Mouse (Mus musculus) liver, embryonic 11.5 days (tissue): ENCODE measurements around the gene Cyp8b1. TPM values are rescaled to one million over a fixed set of nuclear protein-coding genes. Genes with fewer than 3 reads are reported as not detected.
A peak's percentile ranks its signal among the peaks of the same experiment; 100 is the strongest.

Experiments
- ATAC-seq: fragments of 200-750 bp; cut with Nextera tagmentation; replicated peaks from 2 replicates; pipeline ENCODE4 v1.8.0; 2017; ENCODE audit warnings: moderate number of reproducible peaks, mild to moderate bottlenecking, moderate TSS enrichment, moderate library complexity; ENCODE audit not compliant: low FRiP score
- DNase-seq: peaks from one replicate; pipeline ENCODE4 v3.0.0-alpha.2; 2017; ENCODE audit warnings: low spot score
- H3K27ac ChIP-seq: fragments of 300-500 bp; sonication (generic); 2 replicates; pipeline ENCODE4 v1.5.1; 2014; ENCODE audit warnings: mild to moderate bottlenecking, low read depth, low read length, control low read depth
- H3K27me3 ChIP-seq: fragments of 300-500 bp; sonication (generic); replicated peaks from 2 replicates; pipeline ENCODE4 v1.6.1; 2014; ENCODE audit warnings: low read length, mixed read lengths; ENCODE audit not compliant: control insufficient read depth, insufficient read depth
- H3K36me3 ChIP-seq: fragments of 300-500 bp; sonication (generic); 2 replicates; pipeline ENCODE4 v1.6.1; 2014; ENCODE audit warnings: mild to moderate bottlenecking, low read length, moderate library complexity, mixed read lengths; ENCODE audit not compliant: control insufficient read depth, insufficient read depth
- H3K4me1 ChIP-seq: fragments of 300-500 bp; sonication (generic); replicated peaks from 2 replicates; pipeline ENCODE4 v1.6.1; 2014; ENCODE audit warnings: low read length, mixed read lengths; ENCODE audit not compliant: control insufficient read depth, insufficient read depth
- H3K4me2 ChIP-seq: fragments of 300-500 bp; sonication (generic); 2 replicates; pipeline ENCODE4 v1.6.1; 2014; ENCODE audit warnings: mild to moderate bottlenecking, control low read depth, moderate library complexity
- H3K4me3 ChIP-seq: fragments of 300-500 bp; sonication (generic); 2 replicates; pipeline ENCODE4 v1.5.1; 2014; ENCODE audit warnings: low read depth, low read length, control low read depth
- H3K9ac ChIP-seq: fragments of 300-500 bp; sonication (generic); 2 replicates; pipeline ENCODE4 v1.6.1; 2014; ENCODE audit warnings: low read depth, low read length, control low read depth
- H3K9me3 ChIP-seq: fragments of 300-500 bp; sonication (generic); 2 replicates; pipeline ENCODE4 v1.6.1; 2016; ENCODE audit warnings: low read length, inconsistent platforms, mixed read lengths; ENCODE audit not compliant: control insufficient read depth
- WGBS: fragments of 180-500 bp; shearing (Covaris S2); extraction: QIAGEN DNeasy Blood & Tissue Kit; methylation state at CpG from one replicate; pipeline ENCODE4 v1.1.7; 2014; 5-methylcytosine and 5-hydroxymethylcytosine counted together
- polyA plus RNA-seq: library from polyadenylated mRNA; unstranded; fragments of >200 nt; fragmentation: Nextera tagmentation; extraction: Ambion mirVana; gene quantifications from 2 replicates; pipeline ENCODE4 v1.2.1, GENCODE M21; 2014

The Cyp8b1 gene
- polyA plus RNA-seq: not detected in 2 replicates

DNA sequence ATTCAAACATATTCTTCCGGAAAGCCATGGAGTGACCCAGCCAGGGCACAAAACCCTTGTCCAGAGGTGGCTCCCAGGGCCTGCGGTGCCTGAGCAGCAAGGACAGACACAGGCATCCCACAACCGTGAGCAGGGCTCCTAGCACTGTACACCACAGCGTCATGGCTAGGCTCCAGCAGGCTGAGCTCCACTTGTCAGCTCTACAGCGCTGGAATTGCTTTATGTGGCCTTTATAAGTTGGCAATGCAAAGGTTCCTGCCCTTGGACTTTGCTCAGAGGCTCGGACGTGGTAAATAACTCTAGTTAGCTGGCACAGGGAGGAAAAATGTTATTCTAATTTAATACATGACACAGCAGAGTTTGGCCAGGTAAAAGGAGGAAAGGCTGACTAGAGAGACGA is at the start of gene Cyp8b1:
Gene Cyp8b1, minus strand, starts transcription at position 204 of the 400 bp plus-strand sequence.
- ATAC-seq (no peak), DNase-seq (no peak)
- Histone ChIP-seq H3K4me1 (no peaks in the 10 kb centered on the region), H3K27ac (no peak within 1 kb of the TSS), H3K27me3 (no peaks in the 10 kb centered on the region), H3K9me3 (no peaks in the 10 kb centered on the region), H3K9ac (no peak within 1 kb of the TSS), H3K4me2 (no peak within 1 kb of the TSS), H3K36me3 (no peaks in the 10 kb centered on the region), H3K4me3 (no peak within 1 kb of the TSS)
- WGBS: 80% methylated on average over 8 of the region's 8 CpGs

- Histone ChIP-seq H3K4me2 (no peak overlapping the region), H3K4me1 (no peaks in the 10 kb centered on the region), H3K27me3 (no peaks in the 10 kb centered on the region), H3K36me3 (no peaks in the 10 kb centered on the region), H3K27ac (no peak overlapping the region), H3K4me3 (no peak overlapping the region), H3K9me3 (no peaks in the 10 kb centered on the region), H3K9ac (no peak overlapping the region)
- DNase-seq: no peak
- ATAC-seq: no peak
- 82% methylated on average over 7 of the region's 7 CpGs for WGBS
These were observed 48.8 kb upstream of the Cyp8b1 start for GRCm38 (mm10) chr9:121964941-121965340.

GRCm38 (mm10) chr9:121959966-121960635 is 44.0 kb upstream of the Cyp8b1 start:
- H3K36me3 ChIP-seq: no peaks in the 10 kb centered on the region
- H3K9me3 ChIP-seq: no peaks in the 10 kb centered on the region
- H3K9ac ChIP-seq: no peak overlapping the region
- H3K27me3 ChIP-seq: no peaks in the 10 kb centered on the region
- DNase-seq (no peak), ATAC-seq (no peak)
- WGBS: 58% methylated on average over 7 of the region's 7 CpGs
- H3K4me2 ChIP-seq: no peak overlapping the region
- no peak overlapping the region for H3K4me3 ChIP-seq
- no peak overlapping the region for H3K27ac ChIP-seq
- H3K4me1 ChIP-seq: no peaks in the 10 kb centered on the region

GRCm38 (mm10) chr9:121952596-121952995 is 36.5 kb upstream of the Cyp8b1 start:
- H3K4me1 ChIP-seq: peaks cover 4% of the 10 kb centered on the region; the same call in 1 of the 2 replicates
- no peak overlapping the region for H3K9ac ChIP-seq
- no peak for DNase-seq
- no peaks in the 10 kb centered on the region for H3K9me3 ChIP-seq
- H3K27ac ChIP-seq: no peak overlapping the region
- 80% methylated on average over 6 of the region's 6 CpGs for WGBS
- H3K4me3 ChIP-seq: no peak overlapping the region
- ATAC-seq: no peak
- no peaks in the 10 kb centered on the region for H3K36me3 ChIP-seq
- H3K4me2 ChIP-seq: no peak overlapping the region
- no peaks in the 10 kb centered on the region for H3K27me3 ChIP-seq

DNA sequence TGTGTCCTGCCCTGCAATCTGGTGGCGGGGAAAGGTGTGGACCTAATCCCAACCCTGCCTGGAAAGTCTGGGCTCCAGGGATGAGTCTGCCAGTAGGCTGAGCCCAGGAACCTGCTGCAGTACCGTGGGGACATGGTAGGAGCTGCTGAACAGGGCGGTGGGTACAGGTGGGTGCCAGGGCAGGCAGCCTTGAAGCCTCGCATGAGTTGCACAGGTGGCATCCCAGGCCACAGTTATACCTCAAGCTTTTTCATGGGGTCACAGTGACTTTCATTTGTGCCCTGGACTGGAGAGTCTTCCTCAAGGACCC is 35.0 kb upstream of the Cyp8b1 start:
- Histone ChIP-seq H3K4me1 (peaks cover 4% of the 10 kb centered on the region; the same call in 1 of the 2 replicates), H3K9ac (no peak overlapping the region), H3K4me3 (no peak overlapping the region), H3K9me3 (no peaks in the 10 kb centered on the region), H3K4me2 (peak overlapping the region; percentile 40), H3K27ac (no peak overlapping the region), H3K27me3 (0 out of 2 replicates have a peak, but pooled peaks cover 3% of the 10 kb centered on the region), H3K36me3 (no peaks in the 10 kb centered on the region)
- no peak for DNase-seq
- 0 out of 2 replicates have a peak, but pooled peaks have one; percentile 15 for ATAC-seq
- 48% methylated on average over 4 of the region's 4 CpGs for WGBS

DNA sequence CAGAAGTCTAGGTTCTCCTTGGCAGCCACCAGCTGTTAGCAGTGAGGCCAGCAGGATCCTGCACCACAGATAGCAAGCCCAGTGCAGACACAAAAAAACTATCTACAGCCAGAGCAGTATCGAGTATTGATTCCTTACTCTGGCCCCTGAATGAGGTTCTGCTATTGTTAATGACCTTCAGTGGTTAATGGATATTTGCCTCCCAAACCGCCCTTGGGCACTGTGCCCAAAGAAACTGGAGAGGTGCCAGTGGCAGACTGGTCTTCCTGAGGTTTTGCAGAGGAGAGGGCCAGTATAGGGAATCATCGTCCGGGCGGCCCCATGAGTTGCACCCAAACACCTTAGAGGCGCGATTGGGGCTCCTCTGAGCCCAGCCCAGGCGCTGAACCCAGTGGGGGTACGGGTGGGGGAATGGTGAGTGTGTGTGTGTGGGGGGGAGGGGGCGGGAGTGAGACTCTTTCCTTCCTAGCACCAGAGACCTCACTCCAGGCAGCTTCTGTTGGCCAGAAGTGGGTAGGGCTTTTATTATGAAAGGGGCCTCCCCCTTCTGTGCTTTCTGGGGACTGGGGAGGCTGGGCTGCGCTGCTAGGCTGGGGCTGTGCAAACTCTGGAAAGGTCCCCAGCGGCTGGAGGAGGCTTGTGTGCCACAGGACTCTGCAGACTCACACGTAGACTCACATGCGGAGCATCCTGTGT is 34.5 kb upstream of the Cyp8b1 start, which contains the start of gene Fam198a:
Gene Fam198a, plus strand, starts transcription at position 571 of the 696 bp plus-strand sequence.
- H3K27me3 ChIP-seq: 0 out of 2 replicates have a peak, but pooled peaks cover 3% of the 10 kb centered on the region
- no peak within 1 kb of the TSS for H3K9ac ChIP-seq
- H3K4me3 ChIP-seq: no peak within 1 kb of the TSS
- no peaks in the 10 kb centered on the region for H3K9me3 ChIP-seq
- H3K27ac ChIP-seq: no peak within 1 kb of the TSS
- no peaks in the 10 kb centered on the region for H3K36me3 ChIP-seq
- DNase-seq: no peak
- H3K4me2 ChIP-seq: peak within 1 kb of the TSS; percentile 40
- peaks cover 4% of the 10 kb centered on the region; the same call in 1 of the 2 replicates for H3K4me1 ChIP-seq
- ATAC-seq: peak; percentile 36; the same call in 1 of the 2 replicates
- WGBS: 19% methylated on average over 14 of the region's 14 CpGs

- H3K9ac ChIP-seq: no peak overlapping the region
- peaks cover 4% of the 10 kb centered on the region; the same call in 1 of the 2 replicates for H3K4me1 ChIP-seq
- H3K36me3 ChIP-seq: no peaks in the 10 kb centered on the region
- H3K4me3 ChIP-seq: no peak overlapping the region
- no peak overlapping the region for H3K27ac ChIP-seq
- H3K27me3 ChIP-seq: 0 out of 2 replicates have a peak, but pooled peaks cover 3% of the 10 kb centered on the region
- ATAC-seq (no peak), DNase-seq (no peak)
- no peak overlapping the region for H3K4me2 ChIP-seq
- 62% methylated on average over 4 of the region's 4 CpGs for WGBS
- H3K9me3 ChIP-seq: no peaks in the 10 kb centered on the region
These were observed 32.3 kb upstream of the Cyp8b1 start for GRCm38 (mm10) chr9:121948431-121948830.

DNA sequence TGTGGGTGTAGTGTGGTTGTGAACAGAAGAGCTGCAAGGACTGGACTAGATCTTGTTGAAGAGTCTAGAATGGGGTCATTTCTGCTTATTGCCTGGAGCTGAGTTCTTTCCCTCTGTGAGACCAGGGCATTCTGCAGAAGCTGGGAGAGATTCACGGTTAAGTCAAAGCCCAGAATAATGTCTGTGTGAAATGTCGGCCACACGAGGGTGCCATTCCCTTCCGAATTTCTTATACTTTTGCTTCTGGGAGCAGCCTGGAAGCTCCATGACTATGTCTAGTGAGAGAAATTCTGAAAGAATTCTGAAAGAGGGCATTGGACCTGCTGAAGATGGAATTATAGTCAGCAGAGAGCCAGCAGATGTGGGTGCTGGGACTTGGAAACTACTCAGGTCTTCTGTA is 31.7 kb upstream of the Cyp8b1 start:
- Histone ChIP-seq H3K36me3 (no peaks in the 10 kb centered on the region), H3K4me3 (no peak overlapping the region), H3K9ac (no peak overlapping the region), H3K4me1 (peaks cover 4% of the 10 kb centered on the region; the same call in 1 of the 2 replicates), H3K27me3 (0 out of 2 replicates have a peak, but pooled peaks cover 3% of the 10 kb centered on the region), H3K27ac (no peak overlapping the region), H3K4me2 (no peak overlapping the region), H3K9me3 (no peaks in the 10 kb centered on the region)
- ATAC-seq: no peak
- WGBS: 16% methylated on average over 4 of the region's 4 CpGs
- DNase-seq: peak; percentile 44
